Mouse (Mus musculus): ENCODE measurements at regions not wholly inside any gene's neighbourhood (a gene's known extent, or its start where the extent isn't known, plus 50 kb on each side); places are given as distances from the start of the nearest gene placed in this dataset.

DNA sequence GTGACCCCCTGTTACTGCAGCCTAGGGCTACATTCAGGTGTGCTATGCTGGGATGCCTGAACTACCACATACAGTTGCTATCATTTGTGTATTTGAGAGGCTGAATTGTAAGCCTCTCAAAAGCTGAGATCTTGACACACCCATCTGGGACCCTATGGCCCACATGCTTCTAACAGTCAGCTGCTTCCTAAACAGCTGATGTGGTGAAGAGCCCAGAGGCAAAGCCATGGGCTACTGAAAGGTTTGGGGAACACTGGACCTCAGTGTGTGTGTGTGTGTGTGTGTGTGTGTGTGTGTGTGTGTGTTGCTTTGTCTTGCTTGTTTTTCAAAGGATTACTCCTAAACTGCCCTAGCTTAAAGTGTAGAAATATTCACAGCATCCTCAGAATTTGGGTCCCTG is 75.0 kb downstream of the Lbh start:
- no peak for ATAC-seq (replicated peaks in 1 of 2; ENCODE audit: insufficient read depth in 1 of 2, low FRiP score in 2 of 2, low TSS enrichment in 1 of 2, low read depth in 1 of 2, poor library complexity in 2 of 2, severe bottlenecking in 2 of 2)

- no peak for ATAC-seq (replicated peaks in 1 of 2; ENCODE audit: insufficient read depth in 1 of 2, low FRiP score in 2 of 2, low TSS enrichment in 1 of 2, low read depth in 1 of 2, poor library complexity in 2 of 2, severe bottlenecking in 2 of 2)
Measured at GRCm38 (mm10) chr17:72993626-72994025, 75.5 kb downstream of the Lbh start.

GRCm38 (mm10) chr17:72996539-72996938 is 78.4 kb downstream of the Lbh start:
- peak in 1 of 2 experiments; percentile 62; a peak in 1 of 4 replicates for ATAC-seq (replicated peaks in 1 of 2; ENCODE audit: insufficient read depth in 1 of 2, low FRiP score in 2 of 2, low TSS enrichment in 1 of 2, low read depth in 1 of 2, poor library complexity in 2 of 2, severe bottlenecking in 2 of 2)

- no peak for ATAC-seq (replicated peaks in 1 of 2; ENCODE audit: insufficient read depth in 1 of 2, low FRiP score in 2 of 2, low TSS enrichment in 1 of 2, low read depth in 1 of 2, poor library complexity in 2 of 2, severe bottlenecking in 2 of 2)
Measured at GRCm38 (mm10) chr17:72997301-72997921, 79.3 kb downstream of the Lbh start.

DNA sequence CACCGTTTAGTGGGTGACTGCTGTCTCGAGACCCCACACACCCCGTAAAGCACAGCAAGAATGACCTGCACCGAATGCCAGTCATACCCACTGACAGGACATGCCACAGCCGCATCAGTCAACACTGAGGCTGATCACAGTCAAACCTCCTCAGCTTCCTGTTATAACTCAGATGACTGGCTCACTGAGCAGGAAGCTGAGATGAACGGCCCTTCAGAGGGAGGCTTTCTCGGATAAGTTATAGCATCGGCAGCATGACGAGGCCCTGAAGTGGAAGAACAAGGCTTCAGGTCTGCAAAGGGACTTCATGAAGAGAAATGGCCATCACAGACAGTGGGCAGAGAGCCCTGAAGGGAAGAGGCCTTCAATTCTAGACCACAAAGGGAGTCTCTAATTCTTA is 87.0 kb downstream of the Lbh start:
- ATAC-seq (replicated peaks in 1 of 2; ENCODE audit: insufficient read depth in 1 of 2, low FRiP score in 2 of 2, low TSS enrichment in 1 of 2, low read depth in 1 of 2, poor library complexity in 2 of 2, severe bottlenecking in 2 of 2): peak; percentile 39 to 40; a peak in 3 of 4 replicates

DNA sequence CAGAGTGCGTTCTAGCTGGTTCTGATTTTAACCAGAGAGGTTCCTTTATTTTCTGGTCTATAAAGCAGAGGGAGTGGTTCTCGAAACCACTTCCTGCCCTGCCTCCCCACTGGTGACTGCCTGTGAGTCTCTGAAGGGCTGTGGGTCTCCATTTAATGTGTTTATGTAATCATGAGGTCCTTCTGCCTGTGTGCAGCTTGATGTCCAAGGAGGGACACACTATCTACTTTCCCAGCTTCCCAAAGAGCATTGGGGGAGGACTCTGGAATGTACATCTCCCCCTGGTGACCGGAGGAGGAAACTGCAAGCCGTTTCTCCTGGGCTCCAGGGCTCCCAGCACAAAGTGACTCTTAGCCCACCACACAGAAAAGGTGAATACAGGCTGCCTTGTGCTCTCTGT is 90.8 kb downstream of the Lbh start:
- ATAC-seq (replicated peaks in 1 of 2; ENCODE audit: insufficient read depth in 1 of 2, low FRiP score in 2 of 2, low TSS enrichment in 1 of 2, low read depth in 1 of 2, poor library complexity in 2 of 2, severe bottlenecking in 2 of 2): peak; percentile 79 to 80

DNA sequence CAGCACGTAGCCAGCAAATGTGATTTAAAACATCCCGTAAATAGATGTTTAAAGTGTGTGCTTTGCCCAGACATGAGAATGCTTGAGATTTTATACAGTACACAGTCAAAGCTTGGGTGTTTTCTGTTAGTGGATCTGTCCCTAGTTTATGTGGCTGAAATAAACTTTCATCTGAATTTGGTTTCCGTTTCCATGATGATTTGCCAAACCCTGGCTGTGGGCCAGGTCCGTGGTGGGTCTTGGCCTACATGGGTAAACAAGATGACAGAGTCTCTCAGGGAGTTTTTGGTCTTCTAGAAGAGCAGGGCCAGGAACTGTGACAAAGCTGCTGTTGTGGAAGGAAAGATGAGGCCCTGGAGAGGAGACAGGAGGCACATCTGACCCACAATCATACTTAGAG is 91.9 kb downstream of the Lbh start:
- peak in 1 of 2 experiments; percentile 55; a peak in 2 of 4 replicates for ATAC-seq (replicated peaks in 1 of 2; ENCODE audit: insufficient read depth in 1 of 2, low FRiP score in 2 of 2, low TSS enrichment in 1 of 2, low read depth in 1 of 2, poor library complexity in 2 of 2, severe bottlenecking in 2 of 2)

- no peak for ATAC-seq (replicated peaks in 1 of 2; ENCODE audit: insufficient read depth in 1 of 2, low FRiP score in 2 of 2, low TSS enrichment in 1 of 2, low read depth in 1 of 2, poor library complexity in 2 of 2, severe bottlenecking in 2 of 2)
Measured at GRCm38 (mm10) chr17:73012356-73012755, 94.3 kb downstream of the Lbh start.

- ATAC-seq (replicated peaks in 1 of 2; ENCODE audit: insufficient read depth in 1 of 2, low FRiP score in 2 of 2, low TSS enrichment in 1 of 2, low read depth in 1 of 2, poor library complexity in 2 of 2, severe bottlenecking in 2 of 2): no peak
Measured at GRCm38 (mm10) chr17:73012954-73013353, 94.8 kb upstream of the Lclat1 start.

- ATAC-seq (replicated peaks in 1 of 2; ENCODE audit: insufficient read depth in 1 of 2, low FRiP score in 2 of 2, low TSS enrichment in 1 of 2, low read depth in 1 of 2, poor library complexity in 2 of 2, severe bottlenecking in 2 of 2): no peak
Measured at GRCm38 (mm10) chr17:73014090-73014853, 93.5 kb upstream of the Lclat1 start.

DNA sequence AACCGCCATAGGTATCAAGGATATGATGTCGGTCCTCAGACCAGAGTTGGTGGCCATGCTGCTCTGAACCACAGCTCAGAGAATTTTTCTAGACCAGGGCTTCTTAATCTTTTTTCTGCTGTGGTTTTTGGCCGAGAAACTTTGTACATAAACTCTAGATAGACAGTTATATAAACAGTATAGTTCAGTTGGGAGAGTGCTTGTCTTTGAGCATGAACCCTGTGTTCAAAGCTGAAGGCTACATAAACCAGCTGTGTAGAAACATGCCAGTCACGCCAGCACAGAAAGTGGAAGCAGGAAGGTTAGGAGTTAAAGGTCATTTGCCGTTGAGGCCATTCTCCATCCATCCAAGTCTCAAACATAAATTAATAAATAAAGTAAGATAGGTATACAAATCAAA is 90.6 kb upstream of the Lclat1 start:
- no peak for ATAC-seq (replicated peaks in 1 of 2; ENCODE audit: insufficient read depth in 1 of 2, low FRiP score in 2 of 2, low TSS enrichment in 1 of 2, low read depth in 1 of 2, poor library complexity in 2 of 2, severe bottlenecking in 2 of 2)

DNA sequence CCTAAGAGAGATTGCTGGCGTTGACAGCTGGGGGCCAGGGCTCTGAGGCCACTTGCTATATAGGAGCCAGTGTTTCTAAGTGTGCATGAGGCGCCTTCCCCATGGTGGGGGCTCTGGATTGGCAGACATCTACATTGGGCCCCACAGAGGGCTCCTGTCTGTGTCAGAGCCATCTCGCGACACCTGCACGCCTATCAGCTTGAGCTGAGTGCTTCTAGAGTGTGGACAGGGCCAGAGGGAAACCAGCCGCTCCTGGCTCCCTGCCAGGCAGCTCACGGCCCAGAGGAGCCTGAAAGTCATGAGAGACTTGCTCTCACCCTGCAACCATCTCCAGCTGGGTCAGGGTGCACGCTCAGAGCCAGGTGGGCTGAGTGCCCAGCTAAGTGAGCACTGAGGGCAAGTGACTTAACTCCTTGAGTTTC is 85.1 kb upstream of the Lclat1 start:
- ATAC-seq (replicated peaks in 1 of 2; ENCODE audit: insufficient read depth in 1 of 2, low FRiP score in 2 of 2, low TSS enrichment in 1 of 2, low read depth in 1 of 2, poor library complexity in 2 of 2, severe bottlenecking in 2 of 2): peak; percentile 37 to 38; a peak in 2 of 4 replicates

DNA sequence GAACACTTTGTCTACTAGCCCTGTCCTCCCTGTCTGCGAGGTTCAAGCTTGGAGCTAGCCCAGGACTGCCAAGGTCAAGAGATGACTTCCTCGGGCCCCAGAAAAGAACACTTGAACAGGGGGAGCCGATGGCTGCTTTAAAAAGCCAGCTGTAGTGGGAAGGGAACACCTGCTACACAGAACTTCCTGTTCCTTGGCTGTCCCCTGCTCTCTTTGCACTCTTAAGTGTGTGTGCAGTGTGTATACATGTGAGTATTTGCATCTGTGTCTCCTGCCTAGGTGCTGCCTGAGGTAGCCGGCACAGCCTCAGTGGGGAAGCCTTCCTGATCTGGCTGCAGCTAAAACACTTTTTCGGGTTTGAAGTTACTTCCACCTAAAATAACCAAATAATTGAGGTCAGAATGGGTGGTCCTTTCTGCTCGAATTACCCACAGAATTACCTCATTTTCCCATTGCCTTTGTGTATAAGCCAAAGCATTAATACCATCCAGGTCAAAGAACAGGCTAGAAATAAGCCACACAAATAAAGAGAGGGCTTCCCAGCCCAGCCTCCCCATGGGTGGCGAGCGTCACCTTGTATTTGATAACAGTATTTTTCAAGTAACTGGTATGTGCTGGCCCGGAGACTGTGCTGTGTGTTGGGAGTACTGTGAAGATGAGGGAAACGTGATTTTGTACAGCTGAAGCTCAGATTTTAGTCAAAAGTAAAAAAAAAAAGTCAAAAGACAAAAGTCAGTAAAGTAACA is 84.2 kb upstream of the Lclat1 start:
- peak; percentile 34 to 51; a peak in 3 of 4 replicates for ATAC-seq (replicated peaks in 1 of 2; ENCODE audit: insufficient read depth in 1 of 2, low FRiP score in 2 of 2, low TSS enrichment in 1 of 2, low read depth in 1 of 2, poor library complexity in 2 of 2, severe bottlenecking in 2 of 2)

DNA sequence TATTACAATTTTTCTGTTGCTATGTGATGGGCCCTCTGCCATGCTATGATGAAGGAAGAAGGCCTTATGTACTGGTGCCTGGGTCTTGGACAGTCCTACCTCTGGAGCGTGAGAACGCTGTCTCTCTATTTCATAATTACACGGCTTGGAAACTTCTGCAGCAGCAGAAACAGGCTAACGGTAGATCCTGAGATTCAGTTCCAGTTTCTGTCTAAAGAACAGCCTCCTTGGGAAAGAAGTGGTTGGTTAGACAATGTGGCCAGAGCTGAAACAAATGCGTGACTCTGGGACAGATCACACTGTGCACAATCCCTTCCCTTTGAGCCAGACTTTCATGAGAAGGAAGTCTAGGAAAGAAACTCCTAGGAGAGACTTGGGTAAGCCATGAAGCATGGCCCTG is 80.7 kb upstream of the Lclat1 start:
- ATAC-seq (replicated peaks in 1 of 2; ENCODE audit: insufficient read depth in 1 of 2, low FRiP score in 2 of 2, low TSS enrichment in 1 of 2, low read depth in 1 of 2, poor library complexity in 2 of 2, severe bottlenecking in 2 of 2): no peak

GRCm38 (mm10) chr17:73031796-73032195 is 76.0 kb upstream of the Lclat1 start:
- no peak for ATAC-seq (replicated peaks in 1 of 2; ENCODE audit: insufficient read depth in 1 of 2, low FRiP score in 2 of 2, low TSS enrichment in 1 of 2, low read depth in 1 of 2, poor library complexity in 2 of 2, severe bottlenecking in 2 of 2)

GRCm38 (mm10) chr17:73032326-73032725 is 75.5 kb upstream of the Lclat1 start:
- ATAC-seq (replicated peaks in 1 of 2; ENCODE audit: insufficient read depth in 1 of 2, low FRiP score in 2 of 2, low TSS enrichment in 1 of 2, low read depth in 1 of 2, poor library complexity in 2 of 2, severe bottlenecking in 2 of 2): no peak

- peak; percentile 97 to 98 for ATAC-seq (replicated peaks in 1 of 2; ENCODE audit: insufficient read depth in 1 of 2, low FRiP score in 2 of 2, low TSS enrichment in 1 of 2, low read depth in 1 of 2, poor library complexity in 2 of 2, severe bottlenecking in 2 of 2)
Measured at GRCm38 (mm10) chr17:73034420-73034819, 73.4 kb upstream of the Lclat1 start.

DNA sequence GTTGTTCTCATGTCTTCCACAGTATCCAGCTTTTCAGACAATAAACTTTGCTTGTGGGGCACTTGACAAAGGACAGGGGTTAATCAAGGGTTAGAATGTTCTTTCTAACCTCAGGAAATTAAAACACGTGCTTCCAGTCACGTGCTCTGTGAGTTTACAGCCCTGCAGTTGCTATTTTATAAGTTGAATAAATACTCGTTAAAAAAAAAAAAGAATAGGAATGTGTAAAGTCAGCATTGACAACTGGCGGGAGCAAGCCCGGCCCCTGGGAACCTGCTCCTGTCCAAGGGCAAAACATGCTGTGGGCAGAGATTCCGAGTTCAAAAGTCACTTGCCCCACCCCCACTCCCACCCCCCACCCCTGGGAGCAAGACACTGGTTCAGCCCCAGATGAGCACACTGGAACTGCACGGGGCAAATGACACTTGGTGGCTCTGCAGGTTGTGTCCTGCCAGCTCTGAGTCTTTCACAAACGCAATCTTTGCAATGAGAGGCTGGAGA is 72.8 kb upstream of the Lclat1 start:
- ATAC-seq (replicated peaks in 1 of 2; ENCODE audit: insufficient read depth in 1 of 2, low FRiP score in 2 of 2, low TSS enrichment in 1 of 2, low read depth in 1 of 2, poor library complexity in 2 of 2, severe bottlenecking in 2 of 2): no peak

Measured in hematopoietic stem cell, adult 5-6 weeks (primary cell).